In the genomic region with DNA sequence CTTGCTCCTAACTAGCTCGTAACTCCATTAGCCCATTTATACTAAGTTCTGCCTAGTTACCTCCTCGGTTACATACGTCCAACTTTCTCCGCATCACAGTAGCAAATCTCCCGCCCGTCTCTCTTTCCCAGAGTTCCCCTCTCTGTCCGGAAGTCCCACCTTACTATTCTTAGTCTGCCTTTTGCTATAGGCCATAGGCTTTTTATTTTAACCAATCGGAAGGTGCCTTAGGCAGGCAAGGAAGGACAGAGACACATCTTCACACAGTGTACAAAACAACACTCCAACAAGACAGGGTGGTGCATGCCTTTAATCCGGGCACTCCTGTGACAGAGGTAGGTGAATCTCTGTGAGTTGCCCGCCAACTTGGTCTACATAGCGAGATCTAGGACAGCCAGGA, we compare ENCODE assay signal across 39 mouse cellular contexts. TPM values are rescaled to one million over a fixed set of nuclear protein-coding genes. Genes with fewer than 3 reads are reported as not detected.
DNase-seq lines count a peak whose midpoint lies in the region; ATAC-seq and TF ChIP-seq lines count a peak whose summit lies in the region.
"Had no signal": no experiment of that assay in that cellular context is flagged by ENCODE, and none has a peak within 500 bp of the region (broad histone marks: within the 10 kb centered on the region; RNA-seq: fewer than 3 reads in every experiment).

A gene (plus strand): TSS at position 166 of the 400 bp plus-strand sequence.

- H3K27ac ChIP-seq in testis, adult 2 months (ENCODE audit: control insufficient read depth, insufficient read depth, low read depth, low read length) = no peak within 1 kb of the TSS
- peak within 1 kb of the TSS; percentile 34 for H3K27ac ChIP-seq in ES-E14 (ENCODE audit: insufficient read depth, low read depth, low read length, poor library complexity, severe bottlenecking)
- H3K27ac ChIP-seq in liver, embryonic 11.5 days (ENCODE audit: low read depth, low read length) = no peak within 1 kb of the TSS
- no peak within 1 kb of the TSS for H3K27ac ChIP-seq in forebrain, embryonic 16.5 days (ENCODE audit: low read length)
- H3K27ac ChIP-seq: hindbrain, embryonic 10.5 days; hindbrain, embryonic 15.5 days; kidney, postnatal 0 days; limb, embryonic 13.5 days; liver, embryonic 13.5 days; macrophage; midbrain, embryonic 13.5 days; neural tube, embryonic 13.5 days had no signal

- 87% methylated on average over 11 of the region's 11 CpGs for WGBS in liver, embryonic 11.5 days
- WGBS in forebrain, embryonic 16.5 days = 92% methylated on average over 11 of the region's 11 CpGs

- H3K9me3 ChIP-seq in ES-E14 (ENCODE audit: control insufficient read depth, insufficient read depth, low read depth, low read length) = no peaks in the 10 kb centered on the region
- no peaks in the 10 kb centered on the region for H3K9me3 ChIP-seq in liver, embryonic 11.5 days (ENCODE audit: control insufficient read depth, low read length)
- H3K9me3 ChIP-seq in forebrain, embryonic 16.5 days (ENCODE audit: control insufficient read depth, low read length) = no peaks in the 10 kb centered on the region
- H3K9me3 ChIP-seq: hindbrain, embryonic 10.5 days; hindbrain, embryonic 15.5 days; limb, embryonic 13.5 days; liver, embryonic 13.5 days; midbrain, embryonic 13.5 days; neural tube, embryonic 13.5 days had no signal

- no peaks in the 10 kb centered on the region for H3K36me3 ChIP-seq in testis, adult 2 months (ENCODE audit: control insufficient read depth, insufficient read depth, low read length)
- H3K36me3 ChIP-seq in ES-E14 (ENCODE audit: control insufficient read depth, insufficient read depth, low read length, poor library complexity, severe bottlenecking) = peaks cover 8% of the 10 kb centered on the region; the same call in 1 of the 2 replicates
- H3K36me3 ChIP-seq in liver, embryonic 11.5 days (ENCODE audit: control insufficient read depth, insufficient read depth, low read length) = no peaks in the 10 kb centered on the region
- no peaks in the 10 kb centered on the region for H3K36me3 ChIP-seq in forebrain, embryonic 16.5 days (ENCODE audit: control insufficient read depth, insufficient read depth)
- H3K36me3 ChIP-seq: hindbrain, embryonic 10.5 days; hindbrain, embryonic 15.5 days; limb, embryonic 13.5 days; liver, embryonic 13.5 days; midbrain, embryonic 13.5 days; neural tube, embryonic 13.5 days had no signal

- peaks cover 10% of the 10 kb centered on the region for H3K4me1 ChIP-seq in testis, adult 2 months (ENCODE audit: control insufficient read depth, insufficient read depth, low read length)
- peaks cover 3 to 6% of the 10 kb centered on the region in 2 experiments; a peak in 3 of 4 replicates for H3K4me1 ChIP-seq in ES-E14 (ENCODE audit: control insufficient read depth in 2 of 2, insufficient read depth in 2 of 2, low read length in 2 of 2, poor library complexity in 1 of 2)
- H3K4me1 ChIP-seq in liver, embryonic 11.5 days (replicated peaks; ENCODE audit: control insufficient read depth, insufficient read depth, low read length) = no peaks in the 10 kb centered on the region
- no peaks in the 10 kb centered on the region for H3K4me1 ChIP-seq in forebrain, embryonic 16.5 days (replicated peaks; ENCODE audit: control insufficient read depth, insufficient read depth, low read length)
- H3K4me1 ChIP-seq: hindbrain, embryonic 10.5 days; hindbrain, embryonic 15.5 days; limb, embryonic 13.5 days; liver, embryonic 13.5 days; midbrain, embryonic 13.5 days; neural tube, embryonic 13.5 days had no signal

- H3K27me3 ChIP-seq in testis, adult 2 months (ENCODE audit: control insufficient read depth, insufficient read depth, low read length) = no peaks in the 10 kb centered on the region
- H3K27me3 ChIP-seq in liver, embryonic 11.5 days (replicated peaks; ENCODE audit: control insufficient read depth, insufficient read depth, low read length) = no peaks in the 10 kb centered on the region
- H3K27me3 ChIP-seq in forebrain, embryonic 16.5 days (replicated peaks; ENCODE audit: control insufficient read depth, insufficient read depth, low read length) = no peaks in the 10 kb centered on the region
- H3K27me3 ChIP-seq: hindbrain, embryonic 15.5 days; limb, embryonic 13.5 days; liver, embryonic 13.5 days; midbrain, embryonic 13.5 days; neural tube, embryonic 13.5 days had no signal

- no peak for TF ChIP-seq POLR2A in testis, adult 2 months (IDR thresholded peaks at IDR 0.05; ENCODE audit: control insufficient read depth, low read depth, low read length)

- peak within 1 kb of the TSS; percentile 85 for H3K9ac ChIP-seq in ES-E14 (ENCODE audit: insufficient read depth, low read depth, low read length, poor library complexity, severe bottlenecking)
- H3K9ac ChIP-seq in liver, embryonic 11.5 days (ENCODE audit: low read depth, low read length) = no peak within 1 kb of the TSS
- H3K9ac ChIP-seq in forebrain, embryonic 16.5 days (replicated peaks; ENCODE audit: low read depth, low read length) = no peak within 1 kb of the TSS
- H3K9ac ChIP-seq: forebrain, postnatal 0 days; hindbrain, embryonic 15.5 days; limb, embryonic 13.5 days; liver, embryonic 13.5 days; midbrain, embryonic 13.5 days; neural tube, embryonic 13.5 days had no signal

- no peak for TF ChIP-seq CTCF in testis, adult 2 months (IDR thresholded peaks at IDR 0.05; ENCODE audit: control insufficient read depth, insufficient read depth, insufficient replicate concordance, low read depth, low read length)

- no peak for ATAC-seq in liver, embryonic 11.5 days (replicated peaks; ENCODE audit: low FRiP score)
- ATAC-seq in forebrain, embryonic 16.5 days = no peak
- ATAC-seq: forebrain, postnatal 0 days; lung, postnatal 0 days; midbrain, embryonic 13.5 days had no signal

- in situ Hi-C loops in ES-E14 (cut with MboI; ENCODE audit: low sequenced_read_pairs in 2 of 2, unreplicated experiment in 2 of 2) = no loop called here

- no peak for DNase-seq in testis, postnatal 10 days (ENCODE audit: low spot score)
- DNase-seq in ES-E14 (ENCODE audit: low read depth, low spot score) (peak; percentile 73), ZHBTc4 (ENCODE audit: low read depth, low spot score) (peak; percentile 86)
- DNase-seq in urinary bladder, adult 18-20 months (ENCODE audit: low spot score in 2 of 2) = no peak
- no peak for DNase-seq in liver, embryonic 11.5 days (ENCODE audit: low spot score)
- DNase-seq: adrenal gland, postnatal 36 days; B cell, adult 2 months; cerebellum, adult 18-20 months; cerebellum, postnatal 10 days; forebrain, postnatal 0 days; heart, postnatal 14 days; kidney, adult 8-10 months; kidney, postnatal 4 days; liver, embryonic 13.5 days; lung, adult 18-20 months; thymus, postnatal 14 days had no signal

- peak within 1 kb of the TSS; percentile 82 for H3K4me3 ChIP-seq in testis, adult 2 months (ENCODE audit: control insufficient read depth, low read depth, low read length)
- H3K4me3 ChIP-seq in ES-E14 (ENCODE audit: insufficient read depth in 1 of 2, low read depth in 1 of 2, low read length in 2 of 2, poor library complexity in 1 of 2, severe bottlenecking in 1 of 2) = peak within 1 kb of the TSS; percentile 73 to 77
- no peak within 1 kb of the TSS for H3K4me3 ChIP-seq in liver, embryonic 11.5 days (ENCODE audit: low read depth, low read length)
- H3K4me3 ChIP-seq in forebrain, embryonic 16.5 days (replicated peaks; ENCODE audit: low read length) = no peak within 1 kb of the TSS
- H3K4me3 ChIP-seq: erythroblast, embryonic 14.5 days; hindbrain, embryonic 10.5 days; hindbrain, embryonic 15.5 days; limb, embryonic 13.5 days; liver, embryonic 13.5 days; midbrain, embryonic 13.5 days; neural tube, embryonic 13.5 days had no signal

- no peak within 1 kb of the TSS for H3K4me2 ChIP-seq in liver, embryonic 11.5 days
- no peak within 1 kb of the TSS for H3K4me2 ChIP-seq in forebrain, embryonic 16.5 days (ENCODE audit: low read length)
- H3K4me2 ChIP-seq: hindbrain, embryonic 15.5 days; limb, embryonic 13.5 days; liver, embryonic 13.5 days; midbrain, embryonic 13.5 days; neural tube, embryonic 13.5 days had no signal

TF ChIP-seq in ES-E14, 5 proteins besides CTCF, POLR2A, EP300 and RAD21:
- peak; percentile 53; the same call in 1 of the 2 replicates for TF ChIP-seq CHD2 (IDR thresholded peaks at IDR 0.05; ENCODE audit: low read depth, low read length)
- TF ChIP-seq ZC3H11A (IDR thresholded peaks at IDR 0.05; ENCODE audit: borderline replicate concordance, low read depth, low read length) = no peak
- no peak for TF ChIP-seq ZNF384 (IDR thresholded peaks at IDR 0.05; ENCODE audit: low read depth, low read length)

RNA-seq across cellular contexts. Expression of the gene that starts here (rescaled TPM):
- polyA plus RNA-seq in testis, adult 2 months (2012; rRNA removed) = 1.8 TPM in 2 replicates
- 8.0 and 13.0 TPM in 2 replicates for total RNA-seq in ES-E14 (2012; rRNA removed)
- not detected in 2 replicates for polyA plus RNA-seq in liver, embryonic 11.5 days (2014; fragmentation: Nextera tagmentation; extraction: Ambion mirVana)
- polyA plus RNA-seq in forebrain, embryonic 16.5 days (2015; fragmentation: Nextera tagmentation; extraction: Ambion mirVana) = not detected in 2 replicates
- total RNA-seq: adrenal gland, adult 18-20 months; adrenal gland, postnatal 36 days; common myeloid progenitor, adult 5-6 weeks; forebrain, postnatal 0 days; gastrocnemius, adult 8-10 months; gastrocnemius, postnatal 4 days; heart, postnatal 14 days; layer of hippocampus, adult 8-10 months; left cerebral cortex, postnatal 14 days; megakaryocyte-erythroid progenitor cell, adult 5-6 weeks had no signal
- polyA plus RNA-seq: brain, embryonic 14.5 days; embryonic facial prominence, embryonic 14.5 days; erythroblast, embryonic 14.5 days; forebrain, embryonic 11.5 days; forebrain, postnatal 0 days; heart, embryonic 14.5 days; hindbrain, embryonic 10.5 days; hindbrain, embryonic 15.5 days; intestine, embryonic 14.5 days; kidney, postnatal 0 days; limb, embryonic 13.5 days; liver, embryonic 13.5 days; lung, postnatal 0 days; macrophage; midbrain, embryonic 13.5 days; neural tube, embryonic 13.5 days had no signal

Comparison
In these comparisons a context has a peak if more than half of its experiments do, and no peak if none do; other contexts are left out.
1. H3K4me3 ChIP-seq: peak in testis, adult 2 months (single experiment) and ES-E14 (2 of 2); none in liver, embryonic 11.5 days (single experiment) and forebrain, embryonic 16.5 days (single experiment).
2. DNase-seq: peak in ES-E14 (single experiment) and ZHBTc4 (single experiment); none in testis, postnatal 10 days (single experiment), urinary bladder, adult 18-20 months (0 of 2) and liver, embryonic 11.5 days (single experiment).